Mouse (Mus musculus) midbrain, embryonic 10.5 days (tissue): ENCODE measurements around the gene Dnmt3a. TPM values are rescaled to one million over a fixed set of nuclear protein-coding genes. Genes with fewer than 3 reads are reported as not detected.

Experiments used
- DNase-seq: peaks from one replicate; pipeline ENCODE4 v3.0.0-alpha.2; 2017; ENCODE audit warnings: low spot score
- H3K27ac ChIP-seq: fragments of 300-500 bp; sonication (generic); replicated peaks from 2 replicates; pipeline ENCODE4 v1.5.1; 2016; ENCODE audit warnings: mild to moderate bottlenecking
- H3K27me3 ChIP-seq: fragments of 300-500 bp; sonication (generic); 2 replicates; pipeline ENCODE4 v1.6.1; 2016; ENCODE audit warnings: low read depth, mild to moderate bottlenecking; ENCODE audit not compliant: poor library complexity, severe bottlenecking
- H3K36me3 ChIP-seq: fragments of 300-500 bp; sonication (generic); 2 replicates; pipeline ENCODE4 v1.6.1; 2016; ENCODE audit warnings: mild to moderate bottlenecking, moderate library complexity
- H3K4me1 ChIP-seq: fragments of 300-500 bp; sonication (generic); 2 replicates; pipeline ENCODE4 v1.6.1; 2016
- H3K4me3 ChIP-seq: fragments of 300-500 bp; sonication (generic); 2 replicates; pipeline ENCODE4 v1.5.1; 2016; ENCODE audit warnings: mild to moderate bottlenecking, moderate library complexity
- H3K9me3 ChIP-seq: fragments of 300-500 bp; sonication (generic); replicated peaks from 2 replicates; pipeline ENCODE4 v1.6.1; 2016; ENCODE audit warnings: mild to moderate bottlenecking
- WGBS: fragments of 180-500 bp; shearing (Covaris S2); methylation state at CpG from one replicate; pipeline ENCODE4 v1.1.7; 2016; 5-methylcytosine and 5-hydroxymethylcytosine counted together
- polyA plus RNA-seq: library from polyadenylated mRNA; unstranded; fragments of >200 nt; fragmentation: Nextera tagmentation; extraction: Ambion mirVana; gene quantifications from 2 replicates; pipeline ENCODE4 v1.2.1, GENCODE M21; 2016

The Dnmt3a gene
- 92.2 and 115 TPM in 2 replicates for polyA plus RNA-seq

- Histone ChIP-seq H3K36me3 (no peaks in the 10 kb centered on the region), H3K27me3 (peaks cover 71% of the 10 kb centered on the region), H3K9me3 (no peaks in the 10 kb centered on the region), H3K4me3 (peak within 1 kb of the TSS; percentile 82), H3K4me1 (peaks cover 33% of the 10 kb centered on the region), H3K27ac (peak within 1 kb of the TSS; percentile 91)
- no peak for DNase-seq
- 29% methylated on average over 4 of the region's 4 CpGs for WGBS
Observed at GRCm38 (mm10) chr12:3805852-3806251, at the start of gene Dnmt3a. Gene Dnmt3a (plus strand): TSS chr12:3806007.

- DNase-seq: no peak
- H3K4me3 ChIP-seq: no peak overlapping the region
- H3K27me3 ChIP-seq: no peaks in the 10 kb centered on the region
- no peaks in the 10 kb centered on the region for H3K9me3 ChIP-seq
- H3K36me3 ChIP-seq: peaks cover 4% of the 10 kb centered on the region
- 87% methylated on average over 3 of the region's 3 CpGs for WGBS
- H3K4me1 ChIP-seq: no peaks in the 10 kb centered on the region
- no peak overlapping the region for H3K27ac ChIP-seq
Observed at GRCm38 (mm10) chr12:3756216-3756615, 49.6 kb upstream of the Dnmt3a start.

GRCm38 (mm10) chr12:3758127-3758526, 47.7 kb upstream of the Dnmt3a start:
- Histone ChIP-seq H3K4me1 (no peaks in the 10 kb centered on the region), H3K27me3 (no peaks in the 10 kb centered on the region), H3K4me3 (no peak overlapping the region), H3K36me3 (no peaks in the 10 kb centered on the region; the same call in 1 of the 2 replicates), H3K27ac (no peak overlapping the region), H3K9me3 (no peaks in the 10 kb centered on the region)
- WGBS: 82% methylated on average over 3 of the region's 3 CpGs
- no peak for DNase-seq

GRCm38 (mm10) chr12:3759419-3759818, 46.4 kb upstream of the Dnmt3a start:
- no peaks in the 10 kb centered on the region for H3K4me1 ChIP-seq
- WGBS: 76% methylated on average over 4 of the region's 4 CpGs
- H3K27ac ChIP-seq: no peak overlapping the region
- no peak overlapping the region for H3K4me3 ChIP-seq
- DNase-seq: no peak
- no peaks in the 10 kb centered on the region for H3K27me3 ChIP-seq
- H3K9me3 ChIP-seq: no peaks in the 10 kb centered on the region
- H3K36me3 ChIP-seq: no peaks in the 10 kb centered on the region

GRCm38 (mm10) chr12:3760876-3761590, 44.8 kb upstream of the Dnmt3a start:
- Histone ChIP-seq H3K9me3 (no peaks in the 10 kb centered on the region), H3K27ac (no peak overlapping the region), H3K27me3 (no peaks in the 10 kb centered on the region), H3K4me1 (no peaks in the 10 kb centered on the region), H3K36me3 (no peaks in the 10 kb centered on the region), H3K4me3 (no peak overlapping the region)
- no peak for DNase-seq
- 82% methylated on average over 4 of the region's 4 CpGs for WGBS

- no peak overlapping the region for H3K4me3 ChIP-seq
- 79% methylated on average over 6 of the region's 6 CpGs for WGBS
Observed at GRCm38 (mm10) chr12:3761591-3762295, 44.1 kb upstream of the Dnmt3a start.

GRCm38 (mm10) chr12:3764191-3764804, 41.5 kb upstream of the Dnmt3a start:
- Histone ChIP-seq H3K4me3 (no peak overlapping the region), H3K27ac (no peak overlapping the region), H3K36me3 (no peaks in the 10 kb centered on the region), H3K4me1 (no peaks in the 10 kb centered on the region), H3K27me3 (no peaks in the 10 kb centered on the region), H3K9me3 (no peaks in the 10 kb centered on the region)
- 87% methylated on average over 3 of the region's 3 CpGs for WGBS
- DNase-seq: no peak

More at GRCm38 (mm10) chr12:3761591-3762295, 44.1 kb upstream of the Dnmt3a start:
- Histone ChIP-seq H3K9me3 (no peaks in the 10 kb centered on the region), H3K36me3 (no peaks in the 10 kb centered on the region), H3K27me3 (no peaks in the 10 kb centered on the region), H3K27ac (no peak overlapping the region), H3K4me1 (no peaks in the 10 kb centered on the region)
- DNase-seq: no peak

GRCm38 (mm10) chr12:3767360-3767759, 38.4 kb upstream of the Dnmt3a start:
- Histone ChIP-seq H3K36me3 (no peaks in the 10 kb centered on the region), H3K27me3 (no peaks in the 10 kb centered on the region), H3K27ac (no peak overlapping the region), H3K9me3 (no peaks in the 10 kb centered on the region), H3K4me3 (no peak overlapping the region), H3K4me1 (no peaks in the 10 kb centered on the region)
- DNase-seq: no peak
- 68% methylated on average over 8 of the region's 8 CpGs for WGBS

- no peaks in the 10 kb centered on the region for H3K27me3 ChIP-seq
- whole genome bisulfite sequencing: 90% methylated on average over 4 of the region's 4 CpGs
- DNase-seq: no peak
- no peak overlapping the region for H3K4me3 ChIP-seq
- no peaks in the 10 kb centered on the region for H3K4me1 ChIP-seq
- no peak overlapping the region for H3K27ac ChIP-seq
- H3K36me3 ChIP-seq: peaks cover 3% of the 10 kb centered on the region; the same call in 1 of the 2 replicates
- H3K9me3 ChIP-seq: no peaks in the 10 kb centered on the region
Observed at GRCm38 (mm10) chr12:3768391-3768790, 37.4 kb upstream of the Dnmt3a start.

GRCm38 (mm10) chr12:3770546-3770945, 35.3 kb upstream of the Dnmt3a start:
- H3K4me1 ChIP-seq: no peaks in the 10 kb centered on the region
- peaks cover 10% of the 10 kb centered on the region; the same call in 1 of the 2 replicates for H3K36me3 ChIP-seq
- DNase-seq: no peak
- 89% methylated on average over 2 of the region's 2 CpGs for WGBS
- no peak overlapping the region for H3K4me3 ChIP-seq
- H3K9me3 ChIP-seq: no peaks in the 10 kb centered on the region
- H3K27ac ChIP-seq: no peak overlapping the region; the same call in 1 of the 2 replicates
- no peaks in the 10 kb centered on the region for H3K27me3 ChIP-seq

GRCm38 (mm10) chr12:3771080-3771479, 34.7 kb upstream of the Dnmt3a start:
- Histone ChIP-seq H3K27me3 (no peaks in the 10 kb centered on the region), H3K4me3 (no peak overlapping the region), H3K4me1 (no peaks in the 10 kb centered on the region), H3K9me3 (no peaks in the 10 kb centered on the region), H3K36me3 (peaks cover 14% of the 10 kb centered on the region; the same call in 1 of the 2 replicates), H3K27ac (no peak overlapping the region)
- no peak for DNase-seq
- WGBS: 96% methylated on average over 2 of the region's 2 CpGs

GRCm38 (mm10) chr12:3773643-3774042, 32.2 kb upstream of the Dnmt3a start:
- peaks cover 14% of the 10 kb centered on the region; the same call in 1 of the 2 replicates for H3K36me3 ChIP-seq
- no peak overlapping the region for H3K4me3 ChIP-seq
- WGBS: 82% methylated on average over 3 of the region's 3 CpGs
- no peaks in the 10 kb centered on the region for H3K4me1 ChIP-seq
- DNase-seq: no peak
- H3K27ac ChIP-seq: no peak overlapping the region
- H3K9me3 ChIP-seq: no peaks in the 10 kb centered on the region
- H3K27me3 ChIP-seq: no peaks in the 10 kb centered on the region

- DNase-seq: no peak
- Histone ChIP-seq H3K4me1 (peaks cover 19% of the 10 kb centered on the region), H3K27me3 (no peaks in the 10 kb centered on the region), H3K27ac (no peak overlapping the region), H3K4me3 (no peak overlapping the region), H3K36me3 (peaks cover 14% of the 10 kb centered on the region; the same call in 1 of the 2 replicates), H3K9me3 (no peaks in the 10 kb centered on the region)
- 96% methylated on average over 2 of the region's 2 CpGs for WGBS
Observed at GRCm38 (mm10) chr12:3776015-3776414, 29.8 kb upstream of the Dnmt3a start.
